Mouse (Mus musculus) G1E (cell line): ENCODE data around the gene Mettl2. TPM values are rescaled to one million over a fixed set of nuclear protein-coding genes. Genes with fewer than 3 reads are reported as not detected.

Experiments used
- ATAC-seq: 2 replicates; pipeline ENCODE4 v1.8.0; 2016; ENCODE audit warnings: mild to moderate bottlenecking; ENCODE audit not compliant: insufficient number of reproducible peaks, poor library complexity, low FRiP score, severe bottlenecking; ENCODE audit errors: extremely low read depth
- DNase-seq: peaks from one replicate; pipeline ENCODE4 v3.0.0; 2012; ENCODE audit warnings: low spot score
- H3K27me3 ChIP-seq: 2 replicates; pipeline ENCODE4 v1.6.1; 2012; ENCODE audit warnings: mild to moderate bottlenecking, low read length, inconsistent platforms; ENCODE audit not compliant: insufficient read depth
- H3K36me3 ChIP-seq: replicated peaks from 2 replicates; pipeline ENCODE3; 2012; ENCODE audit warnings: mild to moderate bottlenecking, inconsistent platforms
- H3K4me1 ChIP-seq: 2 replicates; pipeline ENCODE4 v1.6.1; 2012; ENCODE audit warnings: low read depth, low read length, inconsistent platforms, mixed read lengths; ENCODE audit not compliant: insufficient read depth
- H3K4me3 ChIP-seq: 2 replicates; pipeline ENCODE4 v1.5.1; 2012; ENCODE audit warnings: low read depth, mild to moderate bottlenecking, inconsistent platforms, low read length, moderate library complexity, mixed read lengths
- H3K9me3 ChIP-seq: replicated peaks from 2 replicates; pipeline ENCODE4 v1.6.1; 2012; ENCODE audit warnings: inconsistent platforms
- CTCF ChIP-seq: IDR thresholded peaks from 2 replicates; pipeline ENCODE4 v1.5.1; 2012; ENCODE audit warnings: low read depth, low read length, inconsistent platforms, mixed read lengths
- GATA1 ChIP-seq: IDR thresholded peaks from 2 replicates; pipeline ENCODE4 v1.6.1; 2012; ENCODE audit warnings: borderline replicate concordance, low read length, inconsistent platforms, mixed read lengths
- GATA2 ChIP-seq: IDR thresholded peaks from 2 replicates; pipeline ENCODE4 v1.6.1; 2012; ENCODE audit warnings: low read depth, low read length, inconsistent platforms, borderline replicate concordance
- POLR2AphosphoS5 ChIP-seq: IDR thresholded peaks from 2 replicates; pipeline ENCODE4 v1.6.1; 2012; ENCODE audit warnings: low read depth, low read length, inconsistent platforms; ENCODE audit not compliant: insufficient replicate concordance
- TAL1 ChIP-seq: conservative IDR thresholded peaks from 2 replicates; pipeline ENCODE4 v1.6.1; 2012; ENCODE audit warnings: low read depth, low read length, inconsistent platforms, mixed read lengths
- polyA plus RNA-seq: library from polyadenylated mRNA; stranded (reverse); fragments of >175 nt; gene quantifications from 2 replicates; pipeline ENCODE4 v1.2.3, GENCODE M21; 2012
- total RNA-seq, 2 experiments: library from RNA; stranded (forward) in 1 of 2; stranded (reverse) in 1 of 2; fragments of 200-1000 nt in 1 of 2; fragments of >200 nt in 1 of 2; fragmentation: Nextera tagmentation in 1 of 2; gene quantifications; 2 replicates each; pipeline ENCODE4 v1.2.3; 2014 to 2017

Mettl2 gene
- total and polyA plus RNA-seq, 3 experiments, result 14.9 to 62.9 (median 35.5) TPM

GRCm38 (mm10) chr11:105181126-105181637 is 55.0 kb downstream of the Mettl2 start:
- TF ChIP-seq POLR2AphosphoS5, result no peak
- no peak for TF ChIP-seq CTCF
- peak; percentile 98 for DNase-seq
- H3K4me3 ChIP-seq, result peak overlapping the region; percentile 88
- H3K27me3 ChIP-seq, result no peaks in the 10 kb centered on the region
- peaks cover 40% of the 10 kb centered on the region for H3K36me3 ChIP-seq
- ATAC-seq, result peak; percentile 71
- H3K9me3 ChIP-seq, result no peaks in the 10 kb centered on the region
- peaks cover 35% of the 10 kb centered on the region for H3K4me1 ChIP-seq

GRCm38 (mm10) chr11:105181689-105182460 is 55.6 kb downstream of the Mettl2 start:
- Histone ChIP-seq H3K4me3 (peak overlapping the region; percentile 88), H3K27me3 (no peaks in the 10 kb centered on the region), H3K4me1 (peaks cover 38% of the 10 kb centered on the region), H3K36me3 (peaks cover 40% of the 10 kb centered on the region), H3K9me3 (no peaks in the 10 kb centered on the region)
- no peak for TF ChIP-seq CTCF
- no peak for TF ChIP-seq TAL1
- no peak for TF ChIP-seq POLR2AphosphoS5
- ATAC-seq (no peak), DNase-seq (peak; percentile 69)

- DNase-seq (peak; percentile 9), ATAC-seq (no peak)
- peak overlapping the region; percentile 88 for H3K4me3 ChIP-seq
- no peaks in the 10 kb centered on the region for H3K27me3 ChIP-seq
- no peaks in the 10 kb centered on the region for H3K9me3 ChIP-seq
- peaks cover 38% of the 10 kb centered on the region for H3K4me1 ChIP-seq
- TF ChIP-seq POLR2AphosphoS5 (no peak), CTCF (no peak), GATA1 (no peak), TAL1 (no peak), GATA2 (no peak)
- H3K36me3 ChIP-seq, result peaks cover 40% of the 10 kb centered on the region
Measured at GRCm38 (mm10) chr11:105182461-105182855, 56.2 kb downstream of the Mettl2 start.

DNA sequence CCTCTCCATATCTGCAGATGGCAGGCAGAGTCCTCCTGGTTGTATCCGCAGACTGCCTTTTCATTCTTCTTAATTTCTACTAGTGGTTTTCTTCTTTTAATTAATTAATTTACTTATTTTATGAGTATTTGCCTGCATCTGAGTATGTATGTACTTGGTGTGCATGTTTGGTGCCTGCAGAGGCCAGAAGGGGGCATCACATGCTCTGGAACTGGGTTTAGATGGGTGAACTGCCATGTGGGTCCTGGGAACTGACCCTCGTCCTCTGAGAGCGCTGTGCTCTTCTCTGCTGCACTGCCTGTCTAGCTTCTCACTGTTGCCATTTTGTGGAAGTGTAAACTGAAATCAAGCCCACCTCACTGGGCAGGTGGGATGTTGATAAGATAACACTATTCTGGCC is 58.5 kb downstream of the Mettl2 start:
- Histone ChIP-seq H3K27me3 (no peaks in the 10 kb centered on the region), H3K9me3 (no peaks in the 10 kb centered on the region), H3K36me3 (peaks cover 47% of the 10 kb centered on the region), H3K4me3 (no peak overlapping the region), H3K4me1 (peaks cover 28% of the 10 kb centered on the region)
- ATAC-seq (no peak), DNase-seq (no peak)
- TF ChIP-seq POLR2AphosphoS5 (no peak), TAL1 (no peak), GATA1 (no peak), CTCF (no peak), GATA2 (no peak)

Other genes starting within 250 kb of the Mettl2 start
- gene Efcab3, start 62.8 kb upstream of the Mettl2 start, total RNA-seq (2014; fragmentation: Nextera tagmentation), result 0.39 TPM in 1 of 2 replicates, not detected in the other
- not detected in 2 replicates for gene Efcab3, start 62.8 kb upstream of the Mettl2 start, total RNA-seq (2017)
- gene Efcab3, start 62.8 kb upstream of the Mettl2 start, polyA plus RNA-seq, result not detected in 2 replicates
- gene Gm10842, start 20.5 kb downstream of the Mettl2 start, total RNA-seq (2014; fragmentation: Nextera tagmentation), result not detected in 2 replicates
- gene Gm10842, start 20.5 kb downstream of the Mettl2 start, total RNA-seq (2017), result not detected in 2 replicates
- gene Gm10842, start 20.5 kb downstream of the Mettl2 start, polyA plus RNA-seq, result not detected in 2 replicates
- gene Tlk2, start 52.4 kb downstream of the Mettl2 start, total RNA-seq (2014; fragmentation: Nextera tagmentation), result 187 and 232 TPM in 2 replicates
- 95.9 and 102 TPM in 2 replicates for gene Tlk2, start 52.4 kb downstream of the Mettl2 start, total RNA-seq (2017)
- 20.4 and 23.3 TPM in 2 replicates for gene Tlk2, start 52.4 kb downstream of the Mettl2 start, polyA plus RNA-seq
- not detected in 2 replicates for gene Mrc2, start 166.2 kb downstream of the Mettl2 start, total RNA-seq (2014; fragmentation: Nextera tagmentation)
- 0.27 TPM in 1 of 2 replicates, not detected in the other for gene Mrc2, start 166.2 kb downstream of the Mettl2 start, total RNA-seq (2017)
- gene Mrc2, start 166.2 kb downstream of the Mettl2 start, polyA plus RNA-seq, result not detected in 2 replicates